Mouse (Mus musculus) intestine, postnatal 0 days (tissue): ENCODE measurements around the gene Cant1. TPM values are rescaled to one million over a fixed set of nuclear protein-coding genes. Genes with fewer than 3 reads are reported as not detected.

ENCODE experiments used
- ATAC-seq: fragments of 200-750 bp; cut with Nextera tagmentation; 2 replicates; pipeline ENCODE4 v1.8.0; 2017; ENCODE audit warnings: mild to moderate bottlenecking, moderate TSS enrichment, moderate library complexity
- H3K27ac ChIP-seq: fragments of 300-500 bp; sonication (generic); 2 replicates; pipeline ENCODE4 v1.5.1; 2014; ENCODE audit warnings: mild to moderate bottlenecking, low read depth, low read length, moderate library complexity
- H3K27me3 ChIP-seq: fragments of 300-500 bp; sonication (generic); replicated peaks from 2 replicates; pipeline ENCODE4 v1.6.1; 2014; ENCODE audit warnings: low read length, mixed read lengths; ENCODE audit not compliant: control insufficient read depth, insufficient read depth
- H3K36me3 ChIP-seq: fragments of 300-500 bp; sonication (generic); 2 replicates; pipeline ENCODE4 v1.6.1; 2014; ENCODE audit warnings: mild to moderate bottlenecking, moderate library complexity; ENCODE audit not compliant: control insufficient read depth, insufficient read depth
- H3K4me1 ChIP-seq: fragments of 300-500 bp; sonication (generic); replicated peaks from 2 replicates; pipeline ENCODE4 v1.6.1; 2014; ENCODE audit warnings: antibody characterized with exemption, low read length, mixed read lengths; ENCODE audit not compliant: control insufficient read depth, insufficient read depth
- H3K4me2 ChIP-seq: fragments of 300-500 bp; sonication (generic); replicated peaks from 2 replicates; pipeline ENCODE4 v1.6.1; 2014; ENCODE audit warnings: low read depth, mild to moderate bottlenecking, moderate library complexity
- H3K4me3 ChIP-seq: fragments of 300-500 bp; sonication (generic); 2 replicates; pipeline ENCODE4 v1.5.1; 2014; ENCODE audit warnings: low read depth, low read length
- H3K9ac ChIP-seq: fragments of 300-500 bp; sonication (generic); 2 replicates; pipeline ENCODE4 v1.6.1; 2014; ENCODE audit warnings: mild to moderate bottlenecking, low read depth, low read length
- H3K9me3 ChIP-seq: fragments of 300-500 bp; sonication (generic); 2 replicates; pipeline ENCODE4 v1.6.1; 2016; ENCODE audit warnings: mixed run types; ENCODE audit not compliant: control insufficient read depth
- CTCF ChIP-seq: sonication (generic); IDR thresholded peaks from 2 replicates; pipeline ENCODE4 v1.5.1; 2016; ENCODE audit warnings: low read depth, mild to moderate bottlenecking, control low read depth, antibody characterized with exemption, moderate library complexity
- WGBS: fragments of 180-500 bp; shearing (Covaris S2); extraction: QIAGEN DNeasy Blood & Tissue Kit; methylation state at CpG from one replicate; pipeline ENCODE4 v1.1.7; 2014; 5-methylcytosine and 5-hydroxymethylcytosine counted together
- polyA plus RNA-seq: library from polyadenylated mRNA; unstranded; fragments of >200 nt; fragmentation: Nextera tagmentation; extraction: Ambion mirVana; gene quantifications from 2 replicates; pipeline ENCODE4 v1.2.1, GENCODE M21; 2015

Cant1 gene
- polyA plus RNA-seq, 1 experiment from 2014 or later = 35.0 TPM

DNA sequence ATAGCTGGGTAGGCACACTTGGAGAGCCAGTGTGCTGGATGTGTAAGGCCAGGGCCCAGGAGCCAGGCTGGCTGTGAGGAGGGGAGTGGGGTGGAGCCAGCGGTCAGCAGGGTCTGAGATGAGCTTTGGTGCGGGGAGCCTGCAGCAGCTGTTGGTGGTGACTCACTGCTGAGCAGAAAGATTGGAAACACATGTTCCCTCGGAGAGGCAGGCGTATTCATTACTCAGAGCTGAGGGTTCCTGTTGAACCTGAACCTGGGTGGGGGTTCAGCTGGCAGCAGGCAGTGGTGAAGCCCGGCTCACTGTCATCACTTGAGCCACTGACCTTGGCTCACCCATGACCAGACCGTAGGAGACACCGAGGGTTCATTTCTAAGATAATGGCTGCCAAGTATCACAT is 53.7 kb downstream of the Cant1 start:
- TF ChIP-seq CTCF = no peak
- H3K4me2 ChIP-seq = no peak overlapping the region
- WGBS = 66% methylated on average over 7 of the region's 7 CpGs
- ATAC-seq = peak; percentile 31; the same call in 1 of the 2 replicates
- H3K27me3 ChIP-seq = 0 out of 2 replicates have a peak, but pooled peaks cover 3% of the 10 kb centered on the region
- H3K27ac ChIP-seq = peak overlapping the region; percentile 41; the same call in 1 of the 2 replicates
- no peaks in the 10 kb centered on the region for H3K9me3 ChIP-seq
- H3K4me1 ChIP-seq = no peaks in the 10 kb centered on the region
- H3K9ac ChIP-seq = no peak overlapping the region
- no peaks in the 10 kb centered on the region for H3K36me3 ChIP-seq
- H3K4me3 ChIP-seq = no peak overlapping the region

DNA sequence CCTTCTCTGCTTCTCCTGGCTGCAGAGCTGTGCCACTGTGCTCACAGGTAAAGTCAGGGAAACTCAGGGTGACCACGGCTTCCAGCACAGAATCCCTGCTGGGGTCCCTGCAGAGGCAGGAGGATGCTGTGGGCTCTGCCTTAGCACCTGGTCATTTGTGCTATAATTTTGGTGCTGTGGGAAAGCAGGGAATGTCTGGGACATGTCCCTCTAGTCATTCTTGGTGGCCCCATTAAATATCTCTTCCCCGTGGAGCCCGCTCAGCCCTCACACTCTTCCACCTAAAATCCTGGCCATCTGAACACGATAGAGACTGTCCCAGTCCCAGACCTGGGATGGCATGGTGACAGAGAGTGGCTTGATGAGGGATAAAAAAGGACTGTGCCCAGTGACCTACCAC is 54.9 kb downstream of the Cant1 start:
- Histone ChIP-seq H3K4me1 (no peaks in the 10 kb centered on the region), H3K36me3 (no peaks in the 10 kb centered on the region), H3K9ac (no peak overlapping the region), H3K27ac (no peak overlapping the region), H3K9me3 (no peaks in the 10 kb centered on the region), H3K4me3 (no peak overlapping the region), H3K27me3 (0 out of 2 replicates have a peak, but pooled peaks cover 3% of the 10 kb centered on the region), H3K4me2 (no peak overlapping the region)
- ATAC-seq = no peak
- 87% methylated on average over 4 of the region's 4 CpGs for WGBS
- TF ChIP-seq CTCF = no peak

DNA sequence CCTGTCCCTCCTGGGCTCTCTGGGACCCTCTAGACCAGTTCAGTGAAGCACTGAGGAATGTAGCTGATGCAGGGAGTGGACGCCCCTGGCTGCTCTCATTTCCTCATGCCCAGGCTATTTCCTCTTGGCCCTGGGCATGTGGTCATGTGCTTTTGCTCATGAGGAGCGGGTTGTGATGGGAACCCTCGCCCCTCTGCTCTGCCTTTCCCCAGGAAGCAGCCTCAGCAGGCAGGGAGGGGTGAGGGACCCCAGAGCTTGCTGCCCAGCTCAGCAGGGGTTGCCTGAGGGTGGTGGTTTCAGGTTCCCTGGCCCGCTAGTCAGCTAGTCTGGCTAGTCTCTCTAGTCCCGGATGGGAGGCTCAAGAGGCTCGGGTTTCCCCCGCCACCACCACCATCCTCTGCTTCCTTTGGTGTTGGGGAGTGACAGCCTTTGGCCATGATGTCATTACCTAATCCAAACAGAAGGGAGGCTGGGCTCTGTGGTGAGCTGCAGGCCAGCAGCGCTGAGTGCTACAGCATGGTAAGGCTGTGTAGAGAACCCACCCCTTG is 55.8 kb downstream of the Cant1 start:
- Histone ChIP-seq H3K9ac (no peak overlapping the region), H3K9me3 (no peaks in the 10 kb centered on the region), H3K36me3 (no peaks in the 10 kb centered on the region), H3K27ac (peak overlapping the region; percentile 35; the same call in 1 of the 2 replicates), H3K4me3 (no peak overlapping the region), H3K4me1 (no peaks in the 10 kb centered on the region), H3K4me2 (peak overlapping the region; percentile 6; the same call in 1 of the 2 replicates), H3K27me3 (0 out of 2 replicates have a peak, but pooled peaks cover 3% of the 10 kb centered on the region)
- peak; percentile 31; the same call in 1 of the 2 replicates for ATAC-seq
- TF ChIP-seq CTCF = no peak
- 5% methylated on average over 8 of the region's 8 CpGs for WGBS

DNA sequence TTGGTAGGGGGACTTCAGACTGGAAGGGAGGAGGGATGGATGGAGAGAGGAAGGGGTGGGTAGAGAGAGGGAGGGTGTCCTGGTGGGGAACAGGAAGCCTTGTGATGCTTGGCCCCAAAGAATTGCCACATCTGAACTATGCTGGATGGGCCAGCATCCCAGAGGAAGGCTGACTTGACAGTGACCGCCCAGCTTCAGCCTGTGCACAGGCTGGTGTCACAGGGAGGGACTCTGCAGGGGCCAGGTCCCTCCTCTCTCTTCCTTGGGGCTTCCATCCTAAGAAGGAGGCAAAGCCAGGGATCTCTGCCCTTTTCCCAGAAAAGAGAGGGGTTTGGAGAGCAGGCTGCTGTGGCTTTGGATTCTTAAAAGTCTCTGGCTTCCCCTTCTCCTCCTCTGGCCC is 56.4 kb downstream of the Cant1 start:
- TF ChIP-seq CTCF = no peak
- Histone ChIP-seq H3K4me1 (no peaks in the 10 kb centered on the region), H3K9me3 (no peaks in the 10 kb centered on the region), H3K9ac (no peak overlapping the region), H3K4me2 (no peak overlapping the region; the same call in 1 of the 2 replicates), H3K27ac (peak overlapping the region; percentile 35; the same call in 1 of the 2 replicates), H3K27me3 (0 out of 2 replicates have a peak, but pooled peaks cover 3% of the 10 kb centered on the region), H3K36me3 (no peaks in the 10 kb centered on the region), H3K4me3 (no peak overlapping the region)
- ATAC-seq = no peak
- WGBS = 62% methylated on average over 1 of the region's 1 CpGs

DNA sequence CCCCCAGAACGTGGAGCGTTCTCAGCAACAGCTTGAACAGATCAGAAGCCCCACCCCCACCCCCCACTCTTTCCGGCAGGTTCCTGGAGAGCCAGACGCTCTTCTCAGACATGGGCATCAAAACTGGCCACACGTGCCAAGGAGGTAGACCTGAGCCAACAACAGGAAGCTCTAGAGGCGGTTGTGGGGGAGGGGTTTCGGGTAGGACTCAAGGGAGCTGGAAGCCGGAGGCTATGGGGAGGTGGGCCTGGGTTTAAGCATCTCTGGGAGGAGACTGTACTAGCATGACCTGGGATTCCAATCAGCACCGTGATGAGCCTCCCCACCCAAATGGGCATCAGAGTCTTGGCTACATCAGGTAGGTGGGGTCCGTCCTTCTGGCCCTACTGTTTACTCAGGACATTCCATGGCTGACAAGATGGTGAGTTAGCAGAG is 58.0 kb downstream of the Cant1 start:
- H3K4me2 ChIP-seq = no peak overlapping the region
- ATAC-seq = no peak
- no peak overlapping the region for H3K9ac ChIP-seq
- H3K4me1 ChIP-seq = no peaks in the 10 kb centered on the region
- 0 out of 2 replicates have a peak, but pooled peaks cover 3% of the 10 kb centered on the region for H3K27me3 ChIP-seq
- no peak overlapping the region for H3K4me3 ChIP-seq
- whole genome bisulfite sequencing = 46% methylated on average over 10 of the region's 10 CpGs
- TF ChIP-seq CTCF = no peak
- H3K27ac ChIP-seq = no peak overlapping the region
- H3K36me3 ChIP-seq = no peaks in the 10 kb centered on the region
- no peaks in the 10 kb centered on the region for H3K9me3 ChIP-seq

DNA sequence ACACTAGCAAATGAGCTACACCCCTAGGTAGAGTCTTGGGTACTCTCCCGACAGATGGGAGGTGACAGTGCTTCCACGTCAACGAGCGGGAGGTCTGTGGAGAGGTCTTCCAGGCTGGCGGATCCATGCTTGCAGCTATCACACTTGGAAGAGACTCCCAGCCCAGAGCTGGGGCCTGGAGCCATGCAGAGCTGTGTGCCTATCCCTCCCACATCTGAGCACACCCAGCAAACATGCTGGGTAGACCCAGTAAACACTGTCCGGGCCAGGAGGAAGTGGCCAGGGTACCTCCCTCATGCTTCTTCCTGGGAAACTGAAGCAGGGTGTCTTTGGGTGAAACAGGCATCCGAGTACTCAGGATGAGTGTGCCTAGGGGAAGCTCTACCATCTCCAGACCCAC is 58.4 kb downstream of the Cant1 start:
- 51% methylated on average over 7 of the region's 7 CpGs for WGBS
- H3K4me2 ChIP-seq = no peak overlapping the region
- H3K9me3 ChIP-seq = no peaks in the 10 kb centered on the region
- 0 out of 2 replicates have a peak, but pooled peaks cover 3% of the 10 kb centered on the region for H3K27me3 ChIP-seq
- H3K9ac ChIP-seq = no peak overlapping the region
- no peak for TF ChIP-seq CTCF
- H3K4me3 ChIP-seq = no peak overlapping the region
- ATAC-seq = no peak
- no peaks in the 10 kb centered on the region for H3K36me3 ChIP-seq
- H3K4me1 ChIP-seq = no peaks in the 10 kb centered on the region
- H3K27ac ChIP-seq = no peak overlapping the region

Other genes starting within 250 kb of the Cant1 start
- gene Cyth1, start 170.5 kb downstream of the Cant1 start, polyA plus RNA-seq = 9.5 and 10.9 TPM in 2 replicates
- 6.0 and 6.1 TPM in 2 replicates for gene Usp36, start 128.8 kb downstream of the Cant1 start, polyA plus RNA-seq
- 0.12 TPM in 2 replicates for gene Cep295nl, start 76.6 kb downstream of the Cant1 start, polyA plus RNA-seq
- gene Timp2, start 63.3 kb downstream of the Cant1 start, polyA plus RNA-seq = 38.9 TPM in 2 replicates
- gene Lgals3bp, start 17.0 kb downstream of the Cant1 start, polyA plus RNA-seq = 348 and 382 TPM in 2 replicates
- gene C1qtnf1, start 9.1 kb upstream of the Cant1 start, polyA plus RNA-seq = 5.2 and 6.1 TPM in 2 replicates
- 11.3 and 11.7 TPM in 2 replicates for gene Engase, start 57.7 kb upstream of the Cant1 start, polyA plus RNA-seq